Mouse (Mus musculus) cortical plate, adult 2 months (tissue): ENCODE data around the gene Mpc1. TPM values are rescaled to one million over a fixed set of nuclear protein-coding genes. Genes with fewer than 3 reads are reported as not detected.

Experiments used
- H3K27ac ChIP-seq: fragments of 200-500 bp; 2 replicates; pipeline ENCODE4 v1.5.1; 2012; ENCODE audit warnings: low read length, control low read depth, inconsistent platforms; ENCODE audit not compliant: insufficient read depth
- H3K4me1 ChIP-seq: fragments of 200-500 bp; 2 replicates; pipeline ENCODE4 v1.6.1; 2011; ENCODE audit warnings: low read length; ENCODE audit not compliant: control insufficient read depth, insufficient read depth
- H3K4me3 ChIP-seq: fragments of 200-500 bp; 2 replicates; pipeline ENCODE4 v1.5.1; 2011; ENCODE audit warnings: mild to moderate bottlenecking, low read length, control low read depth; ENCODE audit not compliant: insufficient read depth
- CTCF ChIP-seq: fragments of 200-500 bp; IDR thresholded peaks from 2 replicates; pipeline ENCODE4 v1.5.1; 2011; ENCODE audit warnings: mild to moderate bottlenecking, control low read depth, low read length; ENCODE audit not compliant: insufficient read depth; ENCODE audit errors: extremely low read depth
- POLR2A ChIP-seq: fragments of 200-500 bp; IDR thresholded peaks from 2 replicates; pipeline ENCODE4 v1.6.1; 2011; ENCODE audit warnings: mild to moderate bottlenecking, low read length, control low read depth; ENCODE audit not compliant: insufficient read depth; ENCODE audit errors: extremely low read depth
- polyA plus RNA-seq: library from polyadenylated mRNA; depleted of rRNA; stranded (reverse); fragments of >200 nt; gene quantifications from 2 replicates; pipeline ENCODE4 v1.2.3, GENCODE M21; 2012

Mpc1 gene
- polyA plus RNA-seq, 1 experiment, result 433 TPM

GRCm38 (mm10) chr17:8296313-8296844 lies 13.7 kb downstream of the Mpc1 start:
- no peaks in the 10 kb centered on the region for H3K4me1 ChIP-seq
- no peak overlapping the region for H3K27ac ChIP-seq
- no peak overlapping the region for H3K4me3 ChIP-seq
- TF ChIP-seq POLR2A (no peak), CTCF (no peak)

GRCm38 (mm10) chr17:8297746-8298145 lies 15.0 kb downstream of the Mpc1 start:
- H3K4me1 ChIP-seq, result no peaks in the 10 kb centered on the region
- H3K27ac ChIP-seq, result no peak overlapping the region
- H3K4me3 ChIP-seq, result no peak overlapping the region
- TF ChIP-seq CTCF, result no peak
- TF ChIP-seq POLR2A, result no peak

- Histone ChIP-seq H3K4me1 (no peaks in the 10 kb centered on the region), H3K27ac (no peak overlapping the region), H3K4me3 (no peak overlapping the region)
- TF ChIP-seq POLR2A (no peak), CTCF (no peak)
These were observed 15.6 kb downstream of the Mpc1 start for GRCm38 (mm10) chr17:8298281-8298680.

GRCm38 (mm10) chr17:8299524-8299923 lies 16.8 kb downstream of the Mpc1 start:
- TF ChIP-seq CTCF (no peak), POLR2A (no peak)
- Histone ChIP-seq H3K4me1 (no peaks in the 10 kb centered on the region), H3K27ac (peak overlapping the region; percentile 74; the same call in 1 of the 2 replicates), H3K4me3 (no peak overlapping the region)

GRCm38 (mm10) chr17:8301515-8301914 lies 18.8 kb downstream of the Mpc1 start:
- Histone ChIP-seq H3K27ac (no peak overlapping the region), H3K4me1 (no peaks in the 10 kb centered on the region; the same call in 1 of the 2 replicates), H3K4me3 (no peak overlapping the region)
- TF ChIP-seq CTCF, result no peak
- no peak for TF ChIP-seq POLR2A

- Histone ChIP-seq H3K4me1 (no peaks in the 10 kb centered on the region; the same call in 1 of the 2 replicates), H3K4me3 (no peak overlapping the region), H3K27ac (no peak overlapping the region)
- TF ChIP-seq CTCF, result no peak
- no peak for TF ChIP-seq POLR2A
These were observed 20.2 kb downstream of the Mpc1 start for GRCm38 (mm10) chr17:8302772-8303438.

- Histone ChIP-seq H3K4me3 (no peak overlapping the region), H3K27ac (no peak overlapping the region), H3K4me1 (no peaks in the 10 kb centered on the region; the same call in 1 of the 2 replicates)
- no peak for TF ChIP-seq POLR2A
- no peak for TF ChIP-seq CTCF
These were observed 21.0 kb downstream of the Mpc1 start for GRCm38 (mm10) chr17:8303671-8304070.

GRCm38 (mm10) chr17:8305801-8306200 lies 23.1 kb downstream of the Mpc1 start:
- Histone ChIP-seq H3K27ac (no peak overlapping the region), H3K4me3 (no peak overlapping the region), H3K4me1 (no peaks in the 10 kb centered on the region; the same call in 1 of the 2 replicates)
- TF ChIP-seq CTCF, result 0 out of 2 replicates have a peak, but pooled peaks have one; percentile 9
- no peak for TF ChIP-seq POLR2A

GRCm38 (mm10) chr17:8310838-8311614 lies 28.3 kb downstream of the Mpc1 start, which contains the start of gene Sft2d1:
Gene Sft2d1, plus strand, starts transcription at chr17:8311102.
- Histone ChIP-seq H3K4me3 (peak within 1 kb of the TSS; percentile 57), H3K27ac (peak within 1 kb of the TSS; percentile 61), H3K4me1 (peaks cover 10% of the 10 kb centered on the region)
- no peak for TF ChIP-seq CTCF
- TF ChIP-seq POLR2A, result peak; percentile 96

- TF ChIP-seq CTCF (no peak), POLR2A (no peak)
- peak overlapping the region; percentile 57 for H3K4me3 ChIP-seq
- no peak overlapping the region for H3K27ac ChIP-seq
- H3K4me1 ChIP-seq, result peaks cover 10% of the 10 kb centered on the region
These were observed 29.0 kb downstream of the Mpc1 start for GRCm38 (mm10) chr17:8311751-8312150.
